Mouse (Mus musculus): ENCODE measurements around the gene Pou2f3. TPM values are rescaled to one million over a fixed set of nuclear protein-coding genes. Genes with fewer than 3 reads are reported as not detected.
"Not testable (repeated sequence)": the region's sequence is repeated elsewhere in the genome, so short reads cannot be mapped to it uniquely, and the experiment has no call there.

Pou2f3 gene
- total RNA-seq, 1 experiment from 2014 or later = not detected

- no peak for DNase-seq
These were observed 43.8 kb downstream of the Pou2f3 start for GRCm38 (mm10) chr9:43166346-43166745.

GRCm38 (mm10) chr9:43155960-43156359 is 54.2 kb downstream of the Pou2f3 start:
- no peak for DNase-seq

- no peak for DNase-seq
These were observed 58.4 kb downstream of the Pou2f3 start for GRCm38 (mm10) chr9:43151779-43152178.

GRCm38 (mm10) chr9:43150957-43151356 is 59.2 kb downstream of the Pou2f3 start:
- DNase-seq = no peak

GRCm38 (mm10) chr9:43150075-43150474 is 60.1 kb downstream of the Pou2f3 start:
- DNase-seq = peak; percentile 45

- no peak for DNase-seq
These were observed 60.7 kb downstream of the Pou2f3 start for GRCm38 (mm10) chr9:43149498-43149897.

GRCm38 (mm10) chr9:43145196-43145595 is 65.0 kb downstream of the Pou2f3 start:
- no peak for DNase-seq

- DNase-seq = peak; percentile 11
These were observed 65.9 kb downstream of the Pou2f3 start for GRCm38 (mm10) chr9:43144206-43144810.

- peak; percentile 84 for DNase-seq
These were observed 68.3 kb downstream of the Pou2f3 start for GRCm38 (mm10) chr9:43141839-43142238.

- no peak for DNase-seq
These were observed 76.6 kb downstream of the Pou2f3 start for GRCm38 (mm10) chr9:43133525-43133924.

- no peak for DNase-seq
These were observed 77.8 kb downstream of the Pou2f3 start for GRCm38 (mm10) chr9:43132380-43132779.

GRCm38 (mm10) chr9:43131940-43132339 is 78.2 kb downstream of the Pou2f3 start:
- no peak for DNase-seq

GRCm38 (mm10) chr9:43130684-43131083 is 79.5 kb downstream of the Pou2f3 start:
- no peak for DNase-seq

GRCm38 (mm10) chr9:43127101-43127787 is 82.9 kb downstream of the Pou2f3 start:
- peak; percentile 31 for DNase-seq

- DNase-seq = peak; percentile 34
These were observed 87.8 kb downstream of the Pou2f3 start for GRCm38 (mm10) chr9:43122379-43122778.

- not testable (repeated sequence) for DNase-seq
These were observed 88.2 kb downstream of the Pou2f3 start for GRCm38 (mm10) chr9:43121948-43122347.

- no peak for DNase-seq
These were observed 93.2 kb downstream of the Pou2f3 start for GRCm38 (mm10) chr9:43116997-43117336.

- peak; percentile 73 for DNase-seq
These were observed 93.8 kb downstream of the Pou2f3 start, which contains the start of gene Tmem136 for GRCm38 (mm10) chr9:43116134-43116996. Gene Tmem136, minus strand, starts transcription at chr9:43116570.

- DNase-seq = no peak
These were observed 94.6 kb downstream of the Pou2f3 start for GRCm38 (mm10) chr9:43115431-43116133.

GRCm38 (mm10) chr9:43114833-43115232 is 95.3 kb downstream of the Pou2f3 start:
- DNase-seq = no peak

GRCm38 (mm10) chr9:43110286-43110980 is 99.7 kb downstream of the Pou2f3 start:
- peak; percentile 51 for DNase-seq

- no peak for DNase-seq
These were observed 101.0 kb downstream of the Pou2f3 start for GRCm38 (mm10) chr9:43109125-43109524.
